Mouse (Mus musculus) left cerebral cortex, adult 11 months (tissue): ENCODE data around the gene Cpn1.

Experiments
- DNase-seq: peaks from one replicate; pipeline ENCODE4 v3.0.0; 2022; ENCODE audit warnings: low spot score

Cpn1 gene

DNA sequence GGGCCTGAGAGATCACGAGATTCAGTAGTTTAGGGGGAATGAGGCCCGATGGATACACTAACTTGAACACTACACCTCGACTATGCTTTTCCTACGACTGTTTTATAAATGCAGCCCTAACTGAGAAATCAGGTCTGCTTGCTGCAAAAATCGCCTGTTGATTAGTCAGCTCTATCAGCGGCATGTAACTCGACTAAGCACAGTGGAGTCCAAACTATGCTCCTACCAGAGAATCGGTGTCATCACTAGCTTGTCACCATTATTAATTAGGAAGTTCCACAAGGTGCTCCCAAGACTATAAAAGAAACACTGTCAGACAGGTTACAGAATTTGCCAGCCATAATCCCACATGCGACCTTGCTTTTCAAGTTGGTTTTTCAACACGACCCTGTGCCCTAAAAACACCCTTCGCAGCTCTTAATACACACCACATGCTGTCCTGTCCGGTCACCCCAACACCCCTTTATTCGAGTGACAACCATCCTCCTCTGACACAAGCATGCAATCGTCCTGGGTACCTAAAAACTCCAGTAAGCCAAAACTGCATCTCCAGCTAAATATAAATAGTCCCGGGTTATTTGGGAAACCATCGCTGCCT, 47.1 kb downstream of the Cpn1 start:
- no peak for DNase-seq

DNA sequence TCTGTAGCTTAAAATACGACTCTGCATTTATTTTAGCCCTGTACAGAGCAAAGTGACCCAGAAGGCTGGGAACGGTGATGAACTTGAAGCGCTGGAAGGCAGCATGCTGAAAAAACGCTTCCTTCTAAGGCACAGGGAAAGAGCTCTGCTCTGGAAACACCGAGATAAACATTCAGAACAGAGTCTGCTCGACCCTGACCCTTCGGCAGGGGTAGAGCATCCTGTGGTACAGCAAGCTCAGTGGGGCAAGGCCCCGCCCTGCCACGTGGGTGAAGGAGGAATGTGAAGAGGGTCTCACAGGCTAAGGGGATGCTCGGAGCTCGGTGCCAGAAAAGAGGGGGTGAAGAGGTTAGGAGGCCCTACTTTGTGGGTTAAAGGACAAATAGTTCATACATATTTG, 48.0 kb downstream of the Cpn1 start:
- no peak for DNase-seq

DNA sequence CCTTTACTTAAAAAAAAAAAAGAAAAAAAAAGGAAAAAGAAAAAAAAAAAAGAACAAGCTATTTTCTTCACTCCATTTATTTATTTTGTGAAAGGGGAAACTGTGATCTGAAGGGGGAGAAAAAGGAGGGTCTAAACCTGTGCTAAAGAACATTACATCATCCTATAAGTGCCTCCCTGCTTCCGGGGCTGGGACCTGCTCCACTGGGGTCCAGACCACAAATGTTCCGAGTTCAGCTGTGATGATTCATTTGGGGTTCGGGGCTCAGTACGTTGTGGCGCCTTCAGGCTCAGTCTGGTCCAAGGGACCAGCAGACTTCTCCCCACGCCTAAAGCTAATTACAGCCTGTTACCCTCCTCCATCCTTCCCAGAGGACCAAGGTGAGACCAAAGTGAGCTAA, 55.4 kb downstream of the Cpn1 start:
- DNase-seq: no peak

GRCm38 (mm10) chr19:43930366-43930765, 56.0 kb downstream of the Cpn1 start:
- no peak for DNase-seq

DNA sequence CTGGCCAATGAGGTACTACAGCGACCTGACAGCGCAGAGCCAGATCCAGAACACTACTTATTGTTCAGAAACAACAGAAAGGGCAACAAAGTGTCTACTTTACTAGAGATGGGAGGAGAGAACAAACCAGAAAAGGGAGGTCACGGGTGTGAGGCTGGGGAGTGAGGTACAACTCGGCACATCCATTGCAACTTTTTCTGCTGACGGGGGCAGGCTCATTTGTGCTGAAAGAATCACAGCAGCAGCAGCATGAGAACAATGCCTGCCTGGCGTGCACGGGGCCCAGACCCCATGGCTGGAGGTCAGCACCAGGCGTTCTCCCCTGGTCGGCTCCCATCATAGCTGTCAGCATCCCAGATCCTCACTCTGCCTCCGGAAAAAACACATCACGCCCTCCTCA, 56.5 kb downstream of the Cpn1 start:
- DNase-seq: no peak

- DNase-seq: no peak
Observed at GRCm38 (mm10) chr19:43927967-43928366, 58.4 kb downstream of the Cpn1 start.

GRCm38 (mm10) chr19:43927057-43927456, 59.3 kb downstream of the Cpn1 start:
- peak; percentile 38 for DNase-seq

DNA sequence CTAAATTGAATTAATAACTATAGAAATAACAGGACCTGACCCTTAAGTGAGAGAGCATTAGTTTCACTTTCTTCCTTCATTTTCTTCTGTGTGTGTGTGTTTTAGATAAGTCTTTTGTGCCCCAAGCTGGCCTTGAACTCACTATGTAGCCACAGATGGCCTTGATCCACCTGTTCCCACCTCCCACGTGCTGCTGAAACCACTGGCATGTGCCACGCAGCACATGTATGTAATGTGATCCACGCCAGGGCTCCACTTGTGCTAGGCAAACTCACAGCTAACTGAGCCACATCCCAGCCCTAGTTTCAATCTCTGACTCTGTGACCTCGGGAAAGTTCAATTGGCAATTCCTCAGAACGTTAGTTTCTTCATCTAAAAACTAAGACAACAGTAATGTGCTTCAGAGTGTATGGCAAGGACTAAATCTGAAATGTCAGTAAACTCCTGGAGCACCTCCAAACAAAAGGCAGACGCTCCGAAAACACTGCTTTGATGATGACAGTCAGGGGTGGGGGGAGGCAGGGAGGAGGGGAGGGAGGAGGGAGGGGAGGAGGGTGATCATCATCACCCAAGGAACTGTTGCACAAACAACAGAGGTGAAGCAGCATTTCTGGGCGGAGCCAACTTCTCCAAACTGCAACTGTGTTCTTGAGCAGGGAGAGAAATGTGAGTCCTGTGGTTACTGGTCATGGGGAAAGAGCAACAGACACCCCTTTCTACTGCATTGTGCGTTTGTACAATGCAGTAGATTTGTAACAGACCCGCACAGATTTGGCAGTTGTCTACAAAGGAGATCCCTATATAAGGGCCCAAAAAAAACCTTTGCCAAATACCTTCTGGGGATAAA, 60.0 kb downstream of the Cpn1 start:
- no peak for DNase-seq

DNA sequence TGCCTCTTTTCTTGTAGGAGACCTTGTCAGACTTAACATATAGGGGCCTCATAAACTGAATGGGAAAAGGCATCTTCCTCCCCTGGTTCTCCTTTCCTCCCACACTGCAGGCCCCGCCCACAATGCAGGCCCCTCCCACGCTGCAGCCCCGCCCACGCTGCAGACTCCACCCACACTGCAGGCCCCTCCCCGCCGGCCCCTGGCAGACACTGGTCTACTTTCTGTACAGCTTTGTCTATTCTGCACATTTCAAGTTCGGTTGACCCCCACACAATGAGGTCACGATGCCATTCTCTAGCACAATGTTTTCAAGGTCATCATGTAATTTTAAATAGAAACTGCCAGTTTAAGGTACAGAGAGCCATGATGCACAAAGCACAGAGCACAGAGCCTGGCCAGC, 62.0 kb downstream of the Cpn1 start:
- no peak for DNase-seq

DNA sequence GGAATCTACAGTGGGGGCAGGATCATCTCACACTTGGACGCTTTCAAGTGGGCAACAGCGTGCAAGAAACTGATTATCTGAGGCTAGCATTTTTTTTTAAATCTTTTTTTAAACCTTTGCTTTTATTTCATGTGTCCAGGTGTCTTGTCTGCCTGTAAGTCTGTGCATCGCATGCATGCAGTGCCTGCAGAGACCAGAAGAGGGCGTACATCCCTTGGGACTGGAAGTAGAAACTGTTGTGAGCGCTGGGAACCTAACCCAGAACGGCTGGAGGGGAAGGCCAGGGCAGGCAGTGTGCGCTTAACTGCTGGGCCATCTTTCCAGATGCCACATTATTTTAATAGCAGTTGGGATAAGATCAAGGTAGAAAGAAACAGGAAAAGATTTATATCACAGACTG, 63.4 kb downstream of the Cpn1 start:
- DNase-seq: no peak

GRCm38 (mm10) chr19:43921410-43921809, 64.9 kb downstream of the Cpn1 start:
- DNase-seq: no peak

DNA sequence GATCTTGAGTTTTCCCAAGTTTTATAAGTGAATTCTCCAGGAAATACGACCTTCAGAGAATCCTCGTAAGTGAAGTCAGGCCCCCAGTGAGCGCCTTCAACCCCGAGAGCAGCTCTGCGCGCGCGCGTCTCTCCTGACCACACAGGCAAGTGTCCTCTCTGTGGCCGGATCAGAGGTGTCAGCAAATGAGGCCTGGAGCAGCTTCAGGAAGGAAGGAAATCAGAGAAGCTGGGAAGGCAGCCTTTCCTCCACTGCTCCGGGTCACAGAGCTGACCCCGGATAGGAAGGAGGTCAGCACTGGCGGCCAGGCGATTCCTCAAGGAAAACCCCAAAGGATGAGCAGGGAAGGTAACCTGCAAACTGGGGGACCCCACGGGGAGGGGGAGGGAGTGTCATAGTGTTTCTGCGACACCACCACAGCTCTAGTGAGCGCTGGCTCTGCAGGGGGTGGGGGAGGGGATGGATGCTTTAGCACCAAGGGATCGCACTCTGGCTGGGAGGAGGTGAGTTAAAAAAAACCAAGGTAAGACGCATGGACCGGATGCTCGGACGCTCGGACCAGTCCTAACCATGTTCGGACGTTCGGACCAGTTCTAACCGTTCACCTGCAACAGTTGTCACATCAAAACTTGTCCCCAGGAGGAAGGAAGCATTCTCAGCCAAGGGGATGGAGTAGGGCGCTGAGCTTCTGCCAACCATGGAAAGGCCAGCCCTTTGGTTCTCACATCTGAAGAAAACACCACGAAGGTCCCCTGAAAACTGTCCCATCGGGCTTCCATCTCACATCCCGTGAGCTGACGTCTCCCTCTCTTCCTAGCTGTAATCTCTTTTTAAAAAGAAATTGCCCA, 65.7 kb downstream of the Cpn1 start:
- DNase-seq: no peak

- no peak for DNase-seq
Observed at GRCm38 (mm10) chr19:43919841-43920240, 66.5 kb downstream of the Cpn1 start.

- no peak for DNase-seq
Observed at GRCm38 (mm10) chr19:43918834-43919233, 67.5 kb downstream of the Cpn1 start.

DNA sequence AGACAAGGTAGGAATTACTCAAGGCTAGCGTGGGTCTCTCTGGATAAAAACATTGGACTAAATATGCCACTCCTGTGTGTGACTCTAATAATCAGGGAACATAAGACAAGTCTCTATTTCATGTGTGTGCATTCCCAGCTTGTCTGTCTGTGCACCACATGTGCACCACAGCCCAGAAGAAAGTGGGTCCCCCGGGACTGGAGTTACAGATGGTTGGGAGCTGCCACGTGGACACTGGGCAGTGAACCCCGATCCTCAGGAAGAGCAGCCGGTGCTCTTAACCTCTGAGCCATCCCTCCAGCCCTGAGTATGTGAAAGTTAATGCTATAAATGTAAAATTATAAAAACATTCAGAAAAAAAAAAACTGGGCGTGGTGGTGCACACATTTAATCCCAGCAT, 68.6 kb downstream of the Cpn1 start:
- DNase-seq: no peak

DNA sequence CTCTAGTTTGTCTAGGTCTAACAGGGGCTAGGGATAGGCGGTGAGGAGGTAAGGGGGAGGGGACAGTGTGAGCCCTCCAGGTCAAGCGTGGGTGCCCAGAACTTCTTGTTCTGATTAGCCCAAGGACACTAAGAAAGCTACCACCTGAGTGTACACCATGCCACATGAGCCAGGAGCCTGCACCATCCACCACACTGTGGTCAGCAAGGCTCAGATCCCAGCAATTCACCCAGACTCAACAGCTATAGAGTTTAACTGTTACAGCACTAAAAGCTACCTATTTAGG, 69.0 kb downstream of the Cpn1 start:
- no peak for DNase-seq

DNA sequence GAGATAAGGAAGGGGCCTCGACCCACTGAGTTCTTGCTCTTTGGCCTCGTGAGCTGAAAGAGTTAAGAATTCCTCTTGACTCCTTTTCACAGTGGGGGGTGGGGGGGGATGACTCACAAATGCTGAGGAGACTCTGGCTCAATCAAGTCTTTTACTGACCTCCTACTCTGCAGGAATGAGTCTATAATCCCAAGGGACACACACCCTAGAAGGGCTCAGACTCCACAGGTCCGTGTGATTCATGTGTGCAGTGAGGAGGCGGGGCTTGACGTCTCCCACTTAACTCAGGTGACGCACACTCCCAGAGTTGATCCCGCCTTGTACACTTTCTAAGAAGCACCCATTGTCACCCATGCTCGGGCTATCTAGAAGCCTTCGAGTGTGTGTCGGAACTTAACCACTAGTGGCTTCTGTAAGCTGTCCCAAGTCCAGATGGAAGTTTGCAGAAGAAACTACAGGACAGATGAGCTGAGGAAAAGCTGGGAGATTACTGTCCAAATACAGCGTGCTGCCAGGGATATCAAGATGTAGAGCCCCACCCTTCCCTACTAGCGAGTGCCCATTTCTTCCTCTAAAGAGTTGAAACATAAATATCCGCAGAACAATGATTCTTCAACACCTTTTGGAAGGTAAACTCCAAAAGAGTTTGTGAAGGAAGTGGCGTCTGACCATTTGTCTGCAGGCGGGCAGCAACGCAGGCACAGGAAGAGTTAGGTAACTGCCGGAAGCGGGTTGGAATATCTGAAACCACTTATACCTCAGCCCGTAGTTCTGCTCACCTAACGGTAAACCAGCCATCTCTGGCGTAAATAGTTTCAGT, 69.6 kb downstream of the Cpn1 start:
- no peak for DNase-seq

DNA sequence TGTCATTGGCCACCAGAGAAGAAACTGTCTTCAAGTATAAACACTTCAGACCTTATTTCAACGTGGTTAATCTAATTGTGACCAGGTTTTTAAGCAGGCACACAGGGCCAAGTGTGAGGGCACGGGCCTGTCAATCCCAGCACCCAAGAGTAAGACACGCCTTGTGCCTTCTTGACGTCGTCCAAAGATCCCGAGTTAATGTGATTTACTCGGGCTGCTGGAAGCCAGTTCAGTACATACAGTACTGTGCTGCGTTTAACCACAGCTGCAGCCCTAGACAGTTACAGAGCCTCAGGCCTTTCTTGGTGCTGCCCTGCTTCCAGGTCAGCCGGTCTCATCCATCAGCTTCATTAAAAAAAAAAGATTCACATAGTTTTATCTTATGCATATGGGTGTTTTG, 70.9 kb downstream of the Cpn1 start:
- no peak for DNase-seq

DNA sequence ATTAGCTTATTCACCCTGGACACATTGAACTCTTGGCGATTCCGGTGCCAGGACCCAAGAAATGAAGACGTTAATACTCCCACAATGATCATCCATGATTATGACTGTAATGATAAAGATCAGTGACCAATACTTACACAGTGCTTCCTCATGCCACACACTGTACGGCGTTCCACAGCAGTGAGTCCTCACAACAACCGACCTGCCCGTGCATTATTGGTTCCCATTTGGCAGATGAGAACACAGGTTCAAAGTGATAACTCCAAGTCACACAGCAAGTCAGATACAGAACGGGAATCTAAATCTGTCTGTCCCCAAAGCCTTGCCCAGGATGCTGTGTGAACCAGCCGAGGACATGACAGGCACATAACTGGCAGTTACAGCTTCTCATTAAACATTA, 71.4 kb downstream of the Cpn1 start:
- DNase-seq: no peak

GRCm38 (mm10) chr19:43912775-43913486, 73.4 kb downstream of the Cpn1 start:
- no peak for DNase-seq

DNA sequence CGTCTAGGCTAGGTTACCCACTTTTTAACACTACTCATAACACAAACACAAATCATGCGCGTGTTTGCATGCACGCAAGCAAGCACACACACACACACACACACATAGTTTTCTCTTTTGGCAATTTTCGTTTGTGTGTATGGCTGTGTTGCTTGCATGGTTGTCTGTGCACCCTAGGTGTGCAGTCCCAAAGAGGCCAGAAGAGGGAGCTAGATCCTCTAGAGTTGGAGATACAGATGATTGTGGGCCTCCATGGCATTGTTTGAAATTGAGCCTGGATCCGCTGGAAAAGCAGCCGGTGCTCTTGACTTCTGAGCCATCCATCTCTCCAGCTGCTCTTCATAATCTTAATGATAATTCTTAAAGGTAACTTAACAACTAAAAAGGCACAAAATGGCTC, 79.9 kb downstream of the Cpn1 start:
- no peak for DNase-seq
